Mouse (Mus musculus): ENCODE measurements around the gene Acadl. TPM values are rescaled to one million over a fixed set of nuclear protein-coding genes. Genes with fewer than 3 reads are reported as not detected.
A peak's percentile ranks its signal among the peaks of the same experiment; 100 is the strongest.

The Acadl gene
- polyA plus RNA-seq, 1 experiment: 58.3 TPM

GRCm38 (mm10) chr1:66838184-66839042 lies 24.7 kb downstream of the Acadl start:
- no peaks in the 10 kb centered on the region for H3K9me3 ChIP-seq (replicated peaks; ENCODE audit: control insufficient read depth, insufficient read depth, low read length, poor library complexity, severe bottlenecking)
- no peak overlapping the region for H3K27ac ChIP-seq (ENCODE audit: insufficient read depth, low read length)
- no peak overlapping the region for H3K4me3 ChIP-seq (ENCODE audit: low read depth, low read length)
- H3K36me3 ChIP-seq (ENCODE audit: control insufficient read depth, insufficient read depth, low read length, poor library complexity, severe bottlenecking): no peaks in the 10 kb centered on the region
- H3K4me1 ChIP-seq (ENCODE audit: control insufficient read depth, insufficient read depth, low read length): no peaks in the 10 kb centered on the region
- no peaks in the 10 kb centered on the region for H3K27me3 ChIP-seq (ENCODE audit: control insufficient read depth, insufficient read depth, low read length, poor library complexity, severe bottlenecking)
- peak; percentile 48 for TF ChIP-seq CTCF (IDR thresholded peaks at IDR 0.05; ENCODE audit: low read depth, low read length)
- no peak for TF ChIP-seq EP300 (IDR thresholded peaks at IDR 0.05; ENCODE audit: insufficient read depth, low read depth, low read length)
- no peak for TF ChIP-seq POLR2A (IDR thresholded peaks at IDR 0.05; ENCODE audit: insufficient read depth, low read length)
- no peak overlapping the region for H3K9ac ChIP-seq (ENCODE audit: low read depth, poor library complexity, severe bottlenecking)

GRCm38 (mm10) chr1:66837207-66837606 lies 25.9 kb downstream of the Acadl start:
- no peaks in the 10 kb centered on the region for H3K9me3 ChIP-seq (replicated peaks; ENCODE audit: control insufficient read depth, insufficient read depth, low read length, poor library complexity, severe bottlenecking)
- H3K4me1 ChIP-seq (ENCODE audit: control insufficient read depth, insufficient read depth, low read length): no peaks in the 10 kb centered on the region
- H3K27ac ChIP-seq (ENCODE audit: insufficient read depth, low read length): no peak overlapping the region
- TF ChIP-seq POLR2A (IDR thresholded peaks at IDR 0.05; ENCODE audit: insufficient read depth, low read length) (no peak), CTCF (IDR thresholded peaks at IDR 0.05; ENCODE audit: low read depth, low read length) (no peak), EP300 (IDR thresholded peaks at IDR 0.05; ENCODE audit: insufficient read depth, low read depth, low read length) (no peak)
- no peaks in the 10 kb centered on the region for H3K36me3 ChIP-seq (ENCODE audit: control insufficient read depth, insufficient read depth, low read length, poor library complexity, severe bottlenecking)
- no peaks in the 10 kb centered on the region for H3K27me3 ChIP-seq (ENCODE audit: control insufficient read depth, insufficient read depth, low read length, poor library complexity, severe bottlenecking)
- H3K4me3 ChIP-seq (ENCODE audit: low read depth, low read length): no peak overlapping the region
- H3K9ac ChIP-seq (ENCODE audit: low read depth, poor library complexity, severe bottlenecking): no peak overlapping the region

- H3K27me3 ChIP-seq (ENCODE audit: control insufficient read depth, insufficient read depth, low read length, poor library complexity, severe bottlenecking): no peaks in the 10 kb centered on the region
- no peak overlapping the region for H3K9ac ChIP-seq (ENCODE audit: low read depth, poor library complexity, severe bottlenecking)
- no peak overlapping the region for H3K27ac ChIP-seq (ENCODE audit: insufficient read depth, low read length)
- H3K4me1 ChIP-seq (ENCODE audit: control insufficient read depth, insufficient read depth, low read length): no peaks in the 10 kb centered on the region
- no peaks in the 10 kb centered on the region for H3K36me3 ChIP-seq (ENCODE audit: control insufficient read depth, insufficient read depth, low read length, poor library complexity, severe bottlenecking)
- TF ChIP-seq CTCF (IDR thresholded peaks at IDR 0.05; ENCODE audit: low read depth, low read length): no peak
- no peak for TF ChIP-seq EP300 (IDR thresholded peaks at IDR 0.05; ENCODE audit: insufficient read depth, low read depth, low read length)
- no peak for TF ChIP-seq POLR2A (IDR thresholded peaks at IDR 0.05; ENCODE audit: insufficient read depth, low read length)
- H3K9me3 ChIP-seq (replicated peaks; ENCODE audit: control insufficient read depth, insufficient read depth, low read length, poor library complexity, severe bottlenecking): no peaks in the 10 kb centered on the region
- H3K4me3 ChIP-seq (ENCODE audit: low read depth, low read length): no peak overlapping the region
These were observed 30.4 kb downstream of the Acadl start for GRCm38 (mm10) chr1:66832636-66833165.

- no peaks in the 10 kb centered on the region for H3K27me3 ChIP-seq (ENCODE audit: control insufficient read depth, insufficient read depth, low read length, poor library complexity, severe bottlenecking)
- no peak overlapping the region for H3K4me3 ChIP-seq (ENCODE audit: low read depth, low read length)
- no peaks in the 10 kb centered on the region for H3K36me3 ChIP-seq (ENCODE audit: control insufficient read depth, insufficient read depth, low read length, poor library complexity, severe bottlenecking)
- H3K9me3 ChIP-seq (replicated peaks; ENCODE audit: control insufficient read depth, insufficient read depth, low read length, poor library complexity, severe bottlenecking): no peaks in the 10 kb centered on the region
- no peaks in the 10 kb centered on the region for H3K4me1 ChIP-seq (ENCODE audit: control insufficient read depth, insufficient read depth, low read length)
- no peak overlapping the region for H3K9ac ChIP-seq (ENCODE audit: low read depth, poor library complexity, severe bottlenecking)
- no peak for TF ChIP-seq EP300 (IDR thresholded peaks at IDR 0.05; ENCODE audit: insufficient read depth, low read depth, low read length)
- no peak for TF ChIP-seq CTCF (IDR thresholded peaks at IDR 0.05; ENCODE audit: low read depth, low read length)
- no peak for TF ChIP-seq POLR2A (IDR thresholded peaks at IDR 0.05; ENCODE audit: insufficient read depth, low read length)
- no peak overlapping the region for H3K27ac ChIP-seq (ENCODE audit: insufficient read depth, low read length)
These were observed 31.1 kb downstream of the Acadl start for GRCm38 (mm10) chr1:66831824-66832600.

- Histone ChIP-seq H3K9ac (ENCODE audit: low read depth, poor library complexity, severe bottlenecking) (no peak overlapping the region), H3K4me3 (ENCODE audit: low read depth, low read length) (no peak overlapping the region), H3K4me1 (ENCODE audit: control insufficient read depth, insufficient read depth, low read length) (no peaks in the 10 kb centered on the region), H3K27me3 (ENCODE audit: control insufficient read depth, insufficient read depth, low read length, poor library complexity, severe bottlenecking) (no peaks in the 10 kb centered on the region), H3K9me3 (replicated peaks; ENCODE audit: control insufficient read depth, insufficient read depth, low read length, poor library complexity, severe bottlenecking) (no peaks in the 10 kb centered on the region), H3K36me3 (ENCODE audit: control insufficient read depth, insufficient read depth, low read length, poor library complexity, severe bottlenecking) (no peaks in the 10 kb centered on the region), H3K27ac (ENCODE audit: insufficient read depth, low read length) (no peak overlapping the region)
- TF ChIP-seq POLR2A (IDR thresholded peaks at IDR 0.05; ENCODE audit: insufficient read depth, low read length) (no peak), EP300 (IDR thresholded peaks at IDR 0.05; ENCODE audit: insufficient read depth, low read depth, low read length) (no peak), CTCF (IDR thresholded peaks at IDR 0.05; ENCODE audit: low read depth, low read length) (no peak)
These were observed 33.5 kb downstream of the Acadl start for GRCm38 (mm10) chr1:66829400-66830080.

Data from ES-Bruce4 (cell line).